Mouse (Mus musculus): ENCODE data around the gene Actl6b. TPM values are rescaled to one million over a fixed set of nuclear protein-coding genes. Genes with fewer than 3 reads are reported as not detected.
A peak's percentile ranks its signal among the peaks of the same experiment; 100 is the strongest.

Actl6b gene
- polyA plus RNA-seq, 1 experiment = not detected

- no peak overlapping the region for H3ac ChIP-seq (ENCODE audit: control insufficient read depth, insufficient read length, low read depth)
- peaks cover 48% of the 10 kb centered on the region for H3K79me2 ChIP-seq (ENCODE audit: control insufficient read depth, insufficient read depth)
- peak overlapping the region; percentile 74 for H3K4me3 ChIP-seq (ENCODE audit: insufficient read depth, poor library complexity, severe bottlenecking)
- TF ChIP-seq MYOG (IDR thresholded peaks at IDR 0.05; ENCODE audit: control insufficient read depth, extremely low read depth, insufficient read length) (no peak), USF1 (IDR thresholded peaks at IDR 0.05; ENCODE audit: low read depth) (no peak), MAX (IDR thresholded peaks at IDR 0.05) (no peak), CTCF (IDR thresholded peaks at IDR 0.05; ENCODE audit: control insufficient read depth, insufficient read depth, insufficient read length) (no peak), FOSL1 (IDR thresholded peaks at IDR 0.05; ENCODE audit: insufficient read depth, low read length, poor library complexity, severe bottlenecking) (no peak), CEBPB (IDR thresholded peaks at IDR 0.05; ENCODE audit: low read depth) (no peak), MYOD1 (IDR thresholded peaks at IDR 0.05; ENCODE audit: control insufficient read depth, insufficient read length, low read depth) (no peak)
- H3K27me3 ChIP-seq (ENCODE audit: control insufficient read depth, insufficient read depth, insufficient read length) = no peaks in the 10 kb centered on the region
- H3K79me3 ChIP-seq (ENCODE audit: low read depth) = peaks cover 24% of the 10 kb centered on the region
- H3K36me3 ChIP-seq (ENCODE audit: control insufficient read depth, insufficient read depth) = peaks cover 40% of the 10 kb centered on the region
These were observed 23.2 kb upstream of the Actl6b start for GRCm38 (mm10) chr5:137530075-137530474.

- peaks cover 48% of the 10 kb centered on the region for H3K79me2 ChIP-seq (ENCODE audit: control insufficient read depth, insufficient read depth)
These were observed 22.5 kb upstream of the Actl6b start for GRCm38 (mm10) chr5:137530588-137531413.

GRCm38 (mm10) chr5:137531414-137532130 is 21.7 kb upstream of the Actl6b start:
- TF ChIP-seq MYOG (IDR thresholded peaks at IDR 0.05; ENCODE audit: control insufficient read depth, extremely low read depth, insufficient read length) = no peak
- TF ChIP-seq CEBPB (IDR thresholded peaks at IDR 0.05; ENCODE audit: low read depth) = no peak
- TF ChIP-seq MAX (IDR thresholded peaks at IDR 0.05) = no peak
- TF ChIP-seq USF1 (IDR thresholded peaks at IDR 0.05; ENCODE audit: low read depth) = no peak
- no peak for TF ChIP-seq MYOD1 (IDR thresholded peaks at IDR 0.05; ENCODE audit: control insufficient read depth, insufficient read length, low read depth)
- TF ChIP-seq FOSL1 (IDR thresholded peaks at IDR 0.05; ENCODE audit: insufficient read depth, low read length, poor library complexity, severe bottlenecking) = no peak
- TF ChIP-seq CTCF (IDR thresholded peaks at IDR 0.05; ENCODE audit: control insufficient read depth, insufficient read depth, insufficient read length) = no peak
- Histone ChIP-seq H3K36me3 (ENCODE audit: control insufficient read depth, insufficient read depth) (peaks cover 27% of the 10 kb centered on the region), H3K4me3 (ENCODE audit: insufficient read depth, poor library complexity, severe bottlenecking) (peak overlapping the region; percentile 74), H3ac (ENCODE audit: control insufficient read depth, insufficient read length, low read depth) (peak overlapping the region; percentile 78), H3K27me3 (ENCODE audit: control insufficient read depth, insufficient read depth, insufficient read length) (no peaks in the 10 kb centered on the region), H3K79me2 (ENCODE audit: control insufficient read depth, insufficient read depth) (peaks cover 48% of the 10 kb centered on the region), H3K79me3 (ENCODE audit: low read depth) (peaks cover 24% of the 10 kb centered on the region)

More at GRCm38 (mm10) chr5:137530588-137531413, 22.5 kb upstream of the Actl6b start:
- Histone ChIP-seq H3K79me3 (ENCODE audit: low read depth) (peaks cover 24% of the 10 kb centered on the region), H3K4me3 (ENCODE audit: insufficient read depth, poor library complexity, severe bottlenecking) (peak overlapping the region; percentile 74), H3K27me3 (ENCODE audit: control insufficient read depth, insufficient read depth, insufficient read length) (no peaks in the 10 kb centered on the region), H3K36me3 (ENCODE audit: control insufficient read depth, insufficient read depth) (peaks cover 33% of the 10 kb centered on the region), H3ac (ENCODE audit: control insufficient read depth, insufficient read length, low read depth) (peak overlapping the region; percentile 74)
- TF ChIP-seq USF1 (IDR thresholded peaks at IDR 0.05; ENCODE audit: low read depth) = no peak

- Histone ChIP-seq H3K79me2 (ENCODE audit: control insufficient read depth, insufficient read depth) (peaks cover 48% of the 10 kb centered on the region), H3ac (ENCODE audit: control insufficient read depth, insufficient read length, low read depth) (peak overlapping the region; percentile 78), H3K79me3 (ENCODE audit: low read depth) (peaks cover 24% of the 10 kb centered on the region), H3K27me3 (ENCODE audit: control insufficient read depth, insufficient read depth, insufficient read length) (no peaks in the 10 kb centered on the region), H3K36me3 (ENCODE audit: control insufficient read depth, insufficient read depth) (peaks cover 26% of the 10 kb centered on the region), H3K4me3 (ENCODE audit: insufficient read depth, poor library complexity, severe bottlenecking) (peak overlapping the region; percentile 74)
- TF ChIP-seq USF1 (IDR thresholded peaks at IDR 0.05; ENCODE audit: low read depth) (no peak), MYOG (IDR thresholded peaks at IDR 0.05; ENCODE audit: control insufficient read depth, extremely low read depth, insufficient read length) (no peak), FOSL1 (IDR thresholded peaks at IDR 0.05; ENCODE audit: insufficient read depth, low read length, poor library complexity, severe bottlenecking) (no peak), CEBPB (IDR thresholded peaks at IDR 0.05; ENCODE audit: low read depth) (no peak), CTCF (IDR thresholded peaks at IDR 0.05; ENCODE audit: control insufficient read depth, insufficient read depth, insufficient read length) (no peak), MAX (IDR thresholded peaks at IDR 0.05) (no peak), MYOD1 (IDR thresholded peaks at IDR 0.05; ENCODE audit: control insufficient read depth, insufficient read length, low read depth) (no peak)
These were observed 21.0 kb upstream of the Actl6b start for GRCm38 (mm10) chr5:137532131-137532807.

GRCm38 (mm10) chr5:137532808-137533116 is 20.6 kb upstream of the Actl6b start:
- Histone ChIP-seq H3K79me2 (ENCODE audit: control insufficient read depth, insufficient read depth) (peaks cover 48% of the 10 kb centered on the region), H3K36me3 (ENCODE audit: control insufficient read depth, insufficient read depth) (peaks cover 23% of the 10 kb centered on the region), H3ac (ENCODE audit: control insufficient read depth, insufficient read length, low read depth) (peak overlapping the region; percentile 78), H3K27me3 (ENCODE audit: control insufficient read depth, insufficient read depth, insufficient read length) (no peaks in the 10 kb centered on the region), H3K79me3 (ENCODE audit: low read depth) (peaks cover 24% of the 10 kb centered on the region), H3K4me3 (ENCODE audit: insufficient read depth, poor library complexity, severe bottlenecking) (peak overlapping the region; percentile 74)
- TF ChIP-seq USF1 (IDR thresholded peaks at IDR 0.05; ENCODE audit: low read depth) (no peak), FOSL1 (IDR thresholded peaks at IDR 0.05; ENCODE audit: insufficient read depth, low read length, poor library complexity, severe bottlenecking) (no peak), MAX (IDR thresholded peaks at IDR 0.05) (no peak), MYOG (IDR thresholded peaks at IDR 0.05; ENCODE audit: control insufficient read depth, extremely low read depth, insufficient read length) (no peak), MYOD1 (IDR thresholded peaks at IDR 0.05; ENCODE audit: control insufficient read depth, insufficient read length, low read depth) (no peak), CEBPB (IDR thresholded peaks at IDR 0.05; ENCODE audit: low read depth) (no peak), CTCF (IDR thresholded peaks at IDR 0.05; ENCODE audit: control insufficient read depth, insufficient read depth, insufficient read length) (no peak)

Data from C2C12 (cell line).